Comparison of ENCODE assay signal across 14 mouse cellular contexts in the genomic region with DNA sequence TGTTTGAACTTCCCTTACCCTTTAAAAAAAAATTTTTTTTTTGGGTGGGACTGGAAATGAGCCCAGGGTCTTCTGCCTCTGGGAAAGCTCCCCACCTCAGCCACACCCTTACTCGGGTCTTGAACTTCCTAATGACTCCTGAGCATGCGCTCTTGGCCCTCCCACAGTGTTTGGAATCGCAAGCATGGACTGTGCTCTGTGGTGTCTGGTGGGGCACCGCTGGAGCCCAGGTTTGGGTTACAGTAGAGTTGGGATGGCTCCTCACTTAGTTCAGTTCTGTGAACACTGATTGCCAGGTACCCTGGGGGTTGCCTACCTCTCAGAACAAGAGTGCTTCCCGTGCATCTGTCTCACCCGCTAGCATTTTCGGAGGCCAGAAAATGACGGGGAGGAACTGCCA. TPM values are rescaled to one million over a fixed set of nuclear protein-coding genes. Genes with fewer than 3 reads are reported as not detected.
DNase-seq lines count a peak whose midpoint lies in the region; ATAC-seq and TF ChIP-seq lines count a peak whose summit lies in the region.
"Had no signal": no experiment of that assay in that cellular context is flagged by ENCODE, and none has a peak within 500 bp of the region (broad histone marks: within the 10 kb centered on the region; RNA-seq: fewer than 3 reads in every experiment).

No protein-coding gene starts in this region.

- peak overlapping the region; percentile 22 for H3K4me2 ChIP-seq in embryonic facial prominence, embryonic 13.5 days
- H3K4me2 ChIP-seq in kidney, embryonic 16.5 days (replicated peaks; ENCODE audit: low read depth, low read length), result no peak overlapping the region

- TF ChIP-seq EP300 in ES-Bruce4 (IDR thresholded peaks at IDR 0.05; ENCODE audit: insufficient read depth, low read depth, low read length), result no peak

- DNase-seq in embryonic facial prominence, embryonic 10.5 days (ENCODE audit: low spot score), result no peak
- no peak for DNase-seq in kidney, adult 18-20 months
- peak; percentile 63 to 68 for DNase-seq in kidney, postnatal 36 days
- no peak for DNase-seq in spleen, postnatal 10 days (ENCODE audit: low spot score in 2 of 2)
- DNase-seq in thymus, adult 18-20 months, result no peak
- DNase-seq: adrenal gland, adult 2 months; cerebellum, postnatal 36 days; layer of hippocampus, postnatal 36 days; right cerebral cortex, postnatal 4 days had no signal

- no peak overlapping the region for H3K9ac ChIP-seq in embryonic facial prominence, embryonic 13.5 days
- H3K9ac ChIP-seq in kidney, embryonic 16.5 days (replicated peaks; ENCODE audit: low read length), result no peak overlapping the region
- H3K9ac ChIP-seq in ES-Bruce4 (ENCODE audit: low read depth, poor library complexity, severe bottlenecking), result 0 out of 2 replicates have a peak overlapping the region, but pooled peaks have one; percentile 27

- H3K9me3 ChIP-seq in embryonic facial prominence, embryonic 13.5 days, result no peaks in the 10 kb centered on the region
- no peaks in the 10 kb centered on the region for H3K9me3 ChIP-seq in embryonic facial prominence, embryonic 10.5 days
- no peaks in the 10 kb centered on the region for H3K9me3 ChIP-seq in kidney, embryonic 16.5 days (ENCODE audit: low read length)
- H3K9me3 ChIP-seq in ES-Bruce4 (replicated peaks; ENCODE audit: control insufficient read depth, insufficient read depth, low read length, poor library complexity, severe bottlenecking), result no peaks in the 10 kb centered on the region

- no peak overlapping the region for H3K4me3 ChIP-seq in embryonic facial prominence, embryonic 13.5 days
- H3K4me3 ChIP-seq in embryonic facial prominence, embryonic 10.5 days, result no peak overlapping the region
- H3K4me3 ChIP-seq in kidney, embryonic 16.5 days (ENCODE audit: low read length), result no peak overlapping the region
- H3K4me3 ChIP-seq in ES-Bruce4 (ENCODE audit: low read depth, low read length), result peak overlapping the region; percentile 55
- H3K4me3 ChIP-seq: erythroblast, embryonic 14.5 days; myocyte had no signal

- peaks cover 17% of the 10 kb centered on the region for H3K27me3 ChIP-seq in embryonic facial prominence, embryonic 13.5 days
- peaks cover 23% of the 10 kb centered on the region for H3K27me3 ChIP-seq in embryonic facial prominence, embryonic 10.5 days (replicated peaks; ENCODE audit: low read depth, poor library complexity, severe bottlenecking)
- H3K27me3 ChIP-seq in kidney, embryonic 16.5 days (ENCODE audit: insufficient read depth, low read length), result no peaks in the 10 kb centered on the region
- no peaks in the 10 kb centered on the region for H3K27me3 ChIP-seq in ES-Bruce4 (ENCODE audit: control insufficient read depth, insufficient read depth, low read length, poor library complexity, severe bottlenecking)

- 25% methylated on average over 8 of the region's 8 CpGs for WGBS in embryonic facial prominence, embryonic 13.5 days
- WGBS in embryonic facial prominence, embryonic 10.5 days, result 44% methylated on average over 8 of the region's 8 CpGs
- WGBS in kidney, embryonic 16.5 days, result 36% methylated on average over 8 of the region's 8 CpGs

- TF ChIP-seq POLR2A in ES-Bruce4 (IDR thresholded peaks at IDR 0.05; ENCODE audit: insufficient read depth, low read length), result no peak

- no peaks in the 10 kb centered on the region for H3K36me3 ChIP-seq in embryonic facial prominence, embryonic 13.5 days
- no peaks in the 10 kb centered on the region for H3K36me3 ChIP-seq in embryonic facial prominence, embryonic 10.5 days (replicated peaks)
- no peaks in the 10 kb centered on the region for H3K36me3 ChIP-seq in kidney, embryonic 16.5 days (ENCODE audit: insufficient read depth, low read length)
- H3K36me3 ChIP-seq in ES-Bruce4 (ENCODE audit: control insufficient read depth, insufficient read depth, low read length, poor library complexity, severe bottlenecking), result no peaks in the 10 kb centered on the region

- no peak for ATAC-seq in embryonic facial prominence, embryonic 13.5 days (ENCODE audit: insufficient number of reproducible peaks, insufficient read depth, low FRiP score, low TSS enrichment, low read depth)
- no peak for ATAC-seq in kidney, embryonic 16.5 days (ENCODE audit: low FRiP score, low TSS enrichment)

- peaks cover 21% of the 10 kb centered on the region for H3K4me1 ChIP-seq in embryonic facial prominence, embryonic 13.5 days
- H3K4me1 ChIP-seq in embryonic facial prominence, embryonic 10.5 days, result peaks cover 23% of the 10 kb centered on the region
- peaks cover 41% of the 10 kb centered on the region for H3K4me1 ChIP-seq in kidney, embryonic 16.5 days (ENCODE audit: insufficient read depth, low read length)
- peaks cover 3% of the 10 kb centered on the region for H3K4me1 ChIP-seq in ES-Bruce4 (ENCODE audit: control insufficient read depth, insufficient read depth, low read length)

- TF ChIP-seq CTCF in ES-Bruce4 (IDR thresholded peaks at IDR 0.05; ENCODE audit: low read depth, low read length), result no peak

- peak overlapping the region; percentile 68 for H3K27ac ChIP-seq in embryonic facial prominence, embryonic 13.5 days
- H3K27ac ChIP-seq in embryonic facial prominence, embryonic 10.5 days (replicated peaks), result no peak overlapping the region
- H3K27ac ChIP-seq in kidney, embryonic 16.5 days (ENCODE audit: low read length), result peak overlapping the region; percentile 29; the same call in 1 of the 2 replicates
- H3K27ac ChIP-seq in ES-Bruce4 (ENCODE audit: insufficient read depth, low read length), result peak overlapping the region; percentile 34; the same call in 1 of the 2 replicates

RNA-seq across cellular contexts. Expression of a gene that starts 10.8 kb away (rescaled TPM):
- polyA plus RNA-seq in embryonic facial prominence, embryonic 13.5 days (2015; fragmentation: Nextera tagmentation; extraction: Ambion mirVana), result 5.7 and 6.5 TPM in 2 replicates
- 3.3 and 3.9 TPM in 2 replicates for polyA plus RNA-seq in embryonic facial prominence, embryonic 10.5 days (2016; fragmentation: Nextera tagmentation; extraction: Ambion mirVana)
- polyA plus RNA-seq in kidney, embryonic 16.5 days (2015; fragmentation: Nextera tagmentation; extraction: Ambion mirVana), result 23.0 and 24.8 TPM in 2 replicates
- polyA plus RNA-seq in ES-Bruce4 (2011; ENCODE audit: insufficient read depth, insufficient read length, low read depth, missing spikeins), result 25.3 and 28.5 TPM in 2 replicates

Comparison
In these comparisons a context has a peak if more than half of its experiments do, and no peak if none do; other contexts are left out.
1. DNase-seq: peak in kidney, postnatal 36 days (2 of 2); none in embryonic facial prominence, embryonic 10.5 days (single experiment), kidney, adult 18-20 months (single experiment), spleen, postnatal 10 days (0 of 2) and thymus, adult 18-20 months (0 of 2).